Mouse (Mus musculus) kidney, adult 2 months (tissue): ENCODE results near the gene Mcf2l. TPM values are rescaled to one million over a fixed set of nuclear protein-coding genes. Genes with fewer than 3 reads are reported as not detected.

Experiments
- DNase-seq: peaks from one replicate; pipeline ENCODE4 v3.0.0; 2021
- H3K27ac ChIP-seq: fragments of 200-500 bp; 2 replicates; pipeline ENCODE4 v1.5.1; 2012; ENCODE audit warnings: low read depth, low read length, control low read depth, inconsistent platforms; ENCODE audit not compliant: insufficient read depth
- H3K27me3 ChIP-seq: fragments of 200-500 bp; replicated peaks from 2 replicates; pipeline ENCODE4 v1.6.1; 2012; ENCODE audit warnings: mild to moderate bottlenecking, moderate library complexity, low read length, inconsistent platforms; ENCODE audit not compliant: control insufficient read depth, insufficient read depth
- H3K36me3 ChIP-seq: fragments of 200-500 bp; 2 replicates; pipeline ENCODE4 v1.6.1; 2012; ENCODE audit warnings: mild to moderate bottlenecking, moderate library complexity, low read length, inconsistent platforms; ENCODE audit not compliant: control insufficient read depth, insufficient read depth
- H3K4me1 ChIP-seq: fragments of 200-500 bp; 2 replicates; pipeline ENCODE4 v1.6.1; 2011; ENCODE audit warnings: low read length; ENCODE audit not compliant: control insufficient read depth, insufficient read depth
- H3K4me3 ChIP-seq: fragments of 200-500 bp; 2 replicates; pipeline ENCODE4 v1.5.1; 2011; ENCODE audit warnings: mild to moderate bottlenecking, low read depth, low read length, control low read depth; ENCODE audit not compliant: insufficient read depth
- CTCF ChIP-seq: fragments of 200-500 bp; conservative IDR thresholded peaks from 2 replicates; pipeline ENCODE4 v1.5.1; 2011; ENCODE audit warnings: low read depth, mild to moderate bottlenecking, control low read depth, low read length, moderate library complexity, mixed read lengths; ENCODE audit not compliant: insufficient read depth, insufficient read length
- POLR2A ChIP-seq: fragments of 200-500 bp; IDR thresholded peaks from one replicate; pipeline ENCODE4 v1.6.1; 2011; ENCODE audit warnings: low read depth, low read length, control low read depth
- WGBS: fragments of 180-500 bp; shearing (Covaris S2); methylation state at CpG from one replicate; pipeline ENCODE4 v1.1.7; 2018; 5-methylcytosine and 5-hydroxymethylcytosine counted together
- polyA plus RNA-seq: library from polyadenylated mRNA; depleted of rRNA; stranded (reverse); fragments of >200 nt; gene quantifications from 2 replicates; pipeline ENCODE4 v1.2.3, GENCODE M21; 2012

Mcf2l gene
- polyA plus RNA-seq, 1 experiment, result 15.1 TPM

DNA sequence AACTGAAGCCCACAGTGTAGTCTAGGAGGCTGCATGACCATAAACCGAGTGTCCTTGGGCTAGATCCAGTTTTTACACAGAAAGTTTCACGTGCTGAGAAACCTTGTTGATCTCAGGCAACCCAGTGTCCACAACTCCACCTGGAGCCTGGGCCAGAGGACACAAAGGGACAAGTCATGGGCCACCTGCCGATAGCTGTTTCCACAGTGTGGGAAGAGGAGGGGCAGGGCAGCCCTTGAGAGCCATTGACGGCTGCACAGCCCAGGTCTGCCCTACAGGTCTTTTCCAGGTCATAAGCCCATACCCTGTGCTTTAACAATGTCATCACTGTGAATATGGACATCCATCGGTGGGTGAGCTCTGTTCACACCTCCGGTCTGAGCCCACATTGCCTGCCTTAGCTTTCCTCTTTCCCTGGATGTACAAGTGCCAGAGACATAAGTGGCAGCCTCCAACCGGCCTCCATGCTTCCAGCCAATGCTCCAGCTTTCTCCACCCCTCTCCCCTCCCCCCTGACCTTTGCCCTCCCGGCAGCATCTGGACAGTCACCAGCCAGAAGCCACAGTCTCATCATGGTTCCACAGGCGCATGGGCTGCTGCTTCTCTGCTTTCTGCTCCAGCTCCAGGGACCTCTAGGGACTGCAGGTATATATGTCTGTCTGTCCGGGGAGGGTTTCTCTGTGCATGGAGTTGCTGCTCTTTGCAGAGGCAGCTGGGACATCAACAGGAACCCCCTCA is 152.1 kb downstream of the Mcf2l start, which contains the start of gene F7:
TSS of gene F7 (plus strand) at position 548 of the 738 bp plus-strand sequence.
- H3K27ac ChIP-seq, result no peak within 1 kb of the TSS
- no peaks in the 10 kb centered on the region for H3K27me3 ChIP-seq
- TF ChIP-seq CTCF (no peak), POLR2A (no peak)
- no peaks in the 10 kb centered on the region for H3K36me3 ChIP-seq
- H3K4me1 ChIP-seq, result no peaks in the 10 kb centered on the region
- WGBS, result 63% methylated on average over 10 of the region's 10 CpGs
- peak; percentile 49 for DNase-seq
- H3K4me3 ChIP-seq, result no peak within 1 kb of the TSS

DNA sequence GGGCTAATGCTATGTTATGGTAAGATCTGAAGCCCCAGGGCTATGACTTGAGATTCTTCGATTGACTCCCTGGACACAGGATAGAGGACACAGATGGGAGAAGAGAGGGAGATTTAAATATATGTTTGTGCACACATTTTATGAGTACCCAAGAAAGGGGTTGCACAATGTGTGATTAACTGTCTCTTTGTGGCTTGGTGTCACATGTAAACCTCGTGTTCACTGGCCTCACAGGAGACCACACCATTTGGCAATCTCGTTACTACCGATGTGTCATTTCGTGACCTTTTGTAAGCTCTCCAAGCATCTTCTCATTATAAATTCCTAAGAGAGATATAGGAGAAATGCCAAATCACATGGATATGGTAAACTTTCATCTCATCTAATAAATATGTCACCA is 154.0 kb downstream of the Mcf2l start:
- Histone ChIP-seq H3K36me3 (no peaks in the 10 kb centered on the region), H3K27ac (no peak overlapping the region), H3K27me3 (no peaks in the 10 kb centered on the region), H3K4me3 (no peak overlapping the region), H3K4me1 (no peaks in the 10 kb centered on the region)
- no peak for DNase-seq
- 79% methylated on average over 5 of the region's 5 CpGs for WGBS
- no peak for TF ChIP-seq POLR2A
- TF ChIP-seq CTCF, result no peak

DNA sequence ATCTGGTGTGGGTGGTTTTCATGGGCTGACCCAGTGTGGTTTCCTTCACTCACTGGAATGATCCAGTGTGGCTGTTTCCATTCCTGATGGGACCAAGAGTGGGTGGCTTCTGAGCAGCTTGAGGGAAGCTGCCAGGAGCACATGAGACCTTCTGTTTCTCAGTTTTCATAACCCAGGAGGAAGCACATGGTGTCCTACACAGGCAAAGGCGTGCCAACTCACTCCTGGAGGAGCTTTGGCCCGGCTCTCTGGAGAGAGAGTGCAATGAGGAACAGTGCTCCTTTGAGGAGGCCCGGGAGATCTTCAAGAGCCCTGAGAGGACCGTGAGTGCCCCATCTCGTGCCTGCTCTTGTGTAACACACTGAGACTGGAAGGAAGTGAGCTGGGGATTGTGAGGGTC is 154.9 kb downstream of the Mcf2l start:
- Histone ChIP-seq H3K27me3 (no peaks in the 10 kb centered on the region), H3K4me1 (no peaks in the 10 kb centered on the region), H3K4me3 (no peak overlapping the region), H3K27ac (no peak overlapping the region), H3K36me3 (no peaks in the 10 kb centered on the region)
- no peak for TF ChIP-seq CTCF
- TF ChIP-seq POLR2A, result no peak
- WGBS, result 62% methylated on average over 5 of the region's 5 CpGs
- DNase-seq, result no peak

- DNase-seq, result no peak
- Histone ChIP-seq H3K4me1 (no peaks in the 10 kb centered on the region), H3K4me3 (no peak overlapping the region), H3K27ac (no peak overlapping the region), H3K36me3 (no peaks in the 10 kb centered on the region), H3K27me3 (no peaks in the 10 kb centered on the region)
- TF ChIP-seq POLR2A (no peak), CTCF (no peak)
- WGBS, result 82% methylated on average over 10 of the region's 10 CpGs
Measured at GRCm38 (mm10) chr8:13036346-13036812, 162.8 kb downstream of the Mcf2l start.

GRCm38 (mm10) chr8:13037015-13037414 is 163.4 kb downstream of the Mcf2l start, which contains the start of gene F10:
TSS of gene F10 (plus strand) at chr8:13037308.
- Histone ChIP-seq H3K27me3 (no peaks in the 10 kb centered on the region), H3K36me3 (no peaks in the 10 kb centered on the region), H3K27ac (no peak within 1 kb of the TSS), H3K4me3 (no peak within 1 kb of the TSS), H3K4me1 (no peaks in the 10 kb centered on the region)
- 77% methylated on average over 7 of the region's 7 CpGs for WGBS
- no peak for DNase-seq
- no peak for TF ChIP-seq CTCF
- TF ChIP-seq POLR2A, result no peak

GRCm38 (mm10) chr8:13037569-13037968 is 164.0 kb downstream of the Mcf2l start:
- H3K27me3 ChIP-seq, result no peaks in the 10 kb centered on the region
- 37% methylated on average over 5 of the region's 5 CpGs for WGBS
- H3K4me1 ChIP-seq, result no peaks in the 10 kb centered on the region
- H3K4me3 ChIP-seq, result no peak overlapping the region
- TF ChIP-seq POLR2A, result no peak
- no peak for TF ChIP-seq CTCF
- peak; percentile 20 for DNase-seq
- H3K27ac ChIP-seq, result no peak overlapping the region
- no peaks in the 10 kb centered on the region for H3K36me3 ChIP-seq

GRCm38 (mm10) chr8:13039054-13039453 is 165.4 kb downstream of the Mcf2l start:
- Histone ChIP-seq H3K27me3 (no peaks in the 10 kb centered on the region), H3K4me1 (no peaks in the 10 kb centered on the region), H3K36me3 (no peaks in the 10 kb centered on the region), H3K4me3 (no peak overlapping the region), H3K27ac (no peak overlapping the region)
- TF ChIP-seq CTCF (no peak), POLR2A (no peak)
- WGBS, result 69% methylated on average over 6 of the region's 6 CpGs
- no peak for DNase-seq
